Mouse (Mus musculus) kidney, adult 9 months (tissue): ENCODE measurements around the gene Lypd6.

Experiments
- DNase-seq: peaks from one replicate; pipeline ENCODE4 v3.0.0; 2022

The Lypd6 gene

DNA sequence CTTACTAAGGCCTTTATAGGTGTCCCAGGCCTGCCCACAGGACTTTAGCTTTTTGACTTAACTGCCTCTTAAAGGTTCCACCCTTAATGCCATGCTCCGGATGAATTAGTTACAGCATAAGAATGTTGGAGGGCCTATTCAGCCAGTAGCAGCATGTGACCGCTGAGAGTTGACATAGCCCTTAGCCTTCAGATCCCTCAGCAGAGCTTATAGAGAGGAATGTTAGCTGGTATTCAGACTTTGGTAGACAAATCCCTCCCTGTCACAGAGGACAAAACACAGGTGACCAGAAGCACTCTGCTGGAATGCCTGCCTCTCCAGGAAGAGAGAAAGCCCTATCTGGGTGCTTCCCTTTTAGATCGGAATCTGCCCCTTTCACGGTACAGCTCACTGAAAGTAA, 109.5 kb downstream of the Lypd6 start:
- DNase-seq: no peak

DNA sequence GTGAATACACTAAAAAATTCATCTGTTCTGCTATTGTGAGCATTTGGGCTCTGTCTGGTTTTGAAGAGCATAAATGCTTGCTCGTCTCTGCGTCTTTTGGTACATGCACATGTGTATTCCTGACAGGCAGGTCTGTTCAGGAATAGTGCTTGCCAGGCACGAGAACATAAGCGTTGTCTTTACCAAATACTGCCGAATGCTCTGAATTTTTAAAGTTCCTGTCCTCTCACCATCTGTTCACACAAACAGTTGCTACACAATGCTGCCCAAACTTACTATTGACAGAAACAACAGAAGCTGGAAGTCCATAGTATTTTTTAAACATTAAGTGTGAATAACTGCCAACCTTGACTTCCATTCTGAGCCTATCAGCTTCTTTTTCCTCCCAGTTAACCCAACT, 112.9 kb downstream of the Lypd6 start:
- no peak for DNase-seq

DNA sequence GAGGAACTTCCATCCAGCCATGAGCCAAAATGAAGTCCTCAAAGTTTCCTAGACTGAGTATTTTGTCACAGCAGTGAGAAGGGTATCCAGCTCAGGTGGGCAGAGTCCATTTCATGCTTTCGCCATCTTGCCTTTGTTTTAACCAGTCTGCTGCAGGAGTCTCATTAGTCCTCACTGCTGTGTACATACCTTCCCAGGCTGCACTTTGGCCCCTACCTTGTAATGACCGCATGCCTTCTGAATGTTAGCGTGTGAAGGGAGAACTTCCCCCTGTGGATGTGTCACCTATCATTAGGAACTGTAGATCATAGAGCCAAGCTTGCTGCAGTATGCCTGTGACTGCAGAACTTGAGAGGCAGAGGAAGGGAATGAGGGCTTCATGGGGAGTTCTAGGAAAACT, 114.2 kb downstream of the Lypd6 start:
- DNase-seq: no peak

DNA sequence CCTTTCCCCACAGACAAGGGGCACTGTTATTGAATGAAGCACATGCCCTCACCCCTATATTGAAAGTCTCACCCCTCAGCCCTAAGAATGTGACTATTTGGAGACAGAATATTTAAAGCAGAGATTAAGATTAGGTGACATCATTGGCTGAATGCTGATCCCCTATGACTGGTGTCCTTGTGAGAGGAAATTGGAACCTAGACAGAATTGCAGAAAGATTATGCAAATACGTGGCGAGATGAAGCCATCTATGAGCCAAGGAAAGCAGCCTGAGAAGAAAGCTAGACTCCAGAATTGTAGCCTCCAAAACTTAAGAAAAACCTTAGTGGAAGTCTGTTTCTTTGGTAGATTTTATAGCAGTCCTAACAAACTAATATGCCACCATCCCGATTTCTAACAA, 115.1 kb downstream of the Lypd6 start:
- no peak for DNase-seq

DNA sequence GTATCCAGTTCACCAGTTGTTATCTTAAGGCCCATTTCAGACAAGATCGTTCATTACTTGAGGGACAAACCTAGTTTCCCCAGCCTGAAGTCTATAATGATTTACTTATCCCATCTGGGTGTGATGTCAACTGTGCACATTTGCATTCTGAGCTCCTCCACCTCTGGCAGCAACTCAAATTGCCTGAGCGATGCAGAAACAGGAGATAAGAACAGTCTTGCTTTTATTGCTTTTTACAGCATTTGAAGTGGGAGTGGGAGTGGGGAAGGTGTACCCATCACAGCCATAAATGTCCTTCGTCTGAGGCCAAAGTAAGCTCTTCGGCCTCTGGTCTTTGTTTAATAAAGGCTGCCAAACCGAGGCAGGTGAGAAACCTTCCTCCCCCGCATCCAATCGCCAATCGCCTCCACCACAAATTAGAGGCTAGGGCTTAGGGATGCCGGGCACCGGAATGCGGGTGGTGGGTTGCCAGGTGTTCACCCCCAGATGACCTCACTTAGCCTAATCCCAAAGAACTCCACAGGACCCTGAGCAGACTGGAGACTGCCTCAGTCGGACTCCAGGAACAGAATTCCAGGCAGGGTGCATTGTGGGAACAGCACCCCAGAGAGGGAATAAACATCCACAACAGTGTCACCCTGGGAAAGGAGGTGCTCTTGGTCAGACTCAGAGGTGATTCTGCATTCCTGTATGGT, 120.6 kb downstream of the Lypd6 start:
- peak; percentile 33 for DNase-seq

DNA sequence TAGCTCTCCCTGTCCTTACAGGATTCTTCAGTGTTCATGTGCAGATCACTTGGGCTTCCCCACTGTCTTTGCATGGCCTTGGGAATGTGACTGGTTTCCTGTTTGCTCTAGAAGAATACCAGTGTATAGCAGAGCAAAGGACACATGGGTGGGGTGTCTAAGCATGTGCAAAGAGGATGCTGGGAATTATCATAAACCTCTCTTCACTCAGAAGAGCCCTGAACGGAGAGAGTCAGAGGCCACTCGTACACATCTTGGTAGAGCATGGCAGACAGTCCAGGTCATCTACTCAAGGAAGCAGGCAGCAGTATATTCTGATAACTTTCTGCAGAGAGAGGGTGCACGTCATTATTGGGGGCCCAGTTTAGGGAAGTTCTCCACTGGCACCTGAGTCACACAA, 122.6 kb downstream of the Lypd6 start:
- DNase-seq: no peak

- DNase-seq: no peak
Measured at GRCm38 (mm10) chr2:50196681-50197080, 130.5 kb downstream of the Lypd6 start.

DNA sequence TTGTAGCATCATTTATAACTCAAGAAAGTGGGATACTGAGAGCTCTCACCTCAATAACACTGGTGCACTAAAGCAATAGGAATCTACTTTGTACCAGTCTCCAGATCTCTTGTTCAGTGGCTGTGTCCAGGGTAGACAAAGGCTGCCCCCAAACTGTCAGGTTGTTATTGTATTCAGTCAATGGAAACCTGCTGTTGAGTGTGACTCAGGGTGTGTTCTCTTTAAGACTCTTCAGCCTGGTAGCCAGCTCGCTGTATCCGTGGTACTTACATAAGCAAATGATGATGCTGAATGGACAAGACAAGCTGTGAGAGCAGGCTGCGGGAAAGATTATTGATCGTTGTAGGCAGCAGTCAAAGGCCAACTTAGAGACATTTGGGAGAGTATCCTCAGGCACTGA, 131.6 kb downstream of the Lypd6 start:
- DNase-seq: no peak

- DNase-seq: no peak
Measured at GRCm38 (mm10) chr2:50200541-50200940, 134.3 kb downstream of the Lypd6 start.

- no peak for DNase-seq
Measured at GRCm38 (mm10) chr2:50220574-50220973, 154.3 kb downstream of the Lypd6 start.

DNA sequence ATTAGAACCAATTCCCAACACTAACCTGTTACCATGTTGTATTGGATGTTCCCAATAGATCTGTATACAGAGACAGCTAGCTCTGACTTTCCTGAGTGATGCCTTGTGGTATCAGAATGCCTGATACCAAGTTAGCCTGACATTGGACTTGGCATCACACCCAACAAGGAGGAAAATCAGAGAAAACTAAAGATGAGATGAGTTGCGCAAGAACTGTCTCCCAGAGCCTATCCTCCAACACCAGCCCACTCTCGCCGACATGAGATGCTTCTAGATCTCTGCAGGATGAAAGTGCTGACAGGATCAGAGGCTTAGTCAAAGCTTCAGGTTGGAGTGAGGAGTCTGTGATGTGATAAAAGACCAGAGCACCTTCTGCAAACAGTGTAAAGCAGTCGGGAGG, 158.8 kb downstream of the Lypd6 start:
- DNase-seq: no peak

- no peak for DNase-seq
Measured at GRCm38 (mm10) chr2:50233491-50233890, 167.3 kb downstream of the Lypd6 start.
